Mouse (Mus musculus) brown adipose tissue, adult 24 weeks (tissue): ENCODE measurements around the gene Kctd13. TPM values are rescaled to one million over a fixed set of nuclear protein-coding genes. Genes with fewer than 3 reads are reported as not detected.
A peak's percentile ranks its signal among the peaks of the same experiment; 100 is the strongest.

Experiments used
- H3K27ac ChIP-seq: fragments of 200-500 bp; replicated peaks from 2 replicates; pipeline ENCODE4 v1.5.1; 2012; ENCODE audit warnings: low read depth, mild to moderate bottlenecking, low read length
- H3K4me1 ChIP-seq: fragments of 200-500 bp; 2 replicates; pipeline ENCODE4 v1.6.1; 2012; ENCODE audit warnings: low read length, mixed read lengths; ENCODE audit not compliant: control insufficient read depth, insufficient read depth, insufficient read length
- H3K4me3 ChIP-seq: fragments of 200-500 bp; 2 replicates; pipeline ENCODE4 v1.5.1; 2012; ENCODE audit warnings: low read depth, mild to moderate bottlenecking, low read length, moderate library complexity; ENCODE audit not compliant: insufficient read depth
- polyA plus RNA-seq: library from polyadenylated mRNA; stranded (reverse); fragments of >200 nt; gene quantifications from 2 replicates; pipeline ENCODE4 v1.2.4, GENCODE M21; 2012; ENCODE audit not compliant: missing spikeins, insufficient read depth, insufficient read length

The Kctd13 gene
- polyA plus RNA-seq, 1 experiment: 10.9 TPM

DNA sequence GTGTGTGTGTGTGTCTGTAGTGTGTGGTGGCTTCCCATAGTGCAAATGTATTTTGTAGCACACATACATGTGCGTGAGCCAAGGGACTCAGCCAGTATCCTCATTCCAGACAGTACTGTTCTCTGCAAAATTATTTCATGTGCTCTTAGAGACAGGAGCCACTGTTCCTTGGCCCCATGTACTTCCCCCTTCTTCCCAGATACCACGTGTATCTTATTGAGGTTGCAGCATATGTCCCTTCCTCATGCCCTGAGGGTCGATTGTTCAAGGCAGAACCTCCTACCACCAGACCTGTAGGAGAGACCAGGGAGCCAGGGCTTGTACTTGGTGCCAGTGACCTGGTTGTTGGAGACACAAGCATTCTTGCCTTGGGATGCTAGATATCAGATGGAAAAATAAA, 26.4 kb downstream of the Kctd13 start:
- H3K27ac ChIP-seq: no peak overlapping the region
- no peak overlapping the region for H3K4me3 ChIP-seq
- no peaks in the 10 kb centered on the region; the same call in 1 of the 2 replicates for H3K4me1 ChIP-seq

DNA sequence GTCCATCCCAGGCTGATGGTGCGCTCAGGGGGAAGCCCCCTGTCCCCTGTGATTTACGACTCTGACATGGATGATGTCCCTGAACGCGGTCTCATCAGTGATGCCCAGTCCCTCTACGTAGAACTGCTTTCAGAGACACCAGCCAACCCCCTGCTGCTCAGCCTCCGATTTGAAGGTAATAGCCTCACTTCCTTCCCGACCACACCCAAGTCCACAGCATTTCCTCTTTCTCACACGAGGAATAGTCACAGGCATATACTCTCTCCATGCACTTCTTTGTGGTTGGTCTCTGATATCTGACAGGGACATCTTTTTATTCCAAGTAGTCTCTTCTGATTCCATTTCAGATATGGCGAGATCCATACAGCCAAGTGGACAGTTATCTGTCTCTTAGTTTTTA, 31.1 kb downstream of the Kctd13 start:
- no peak overlapping the region for H3K27ac ChIP-seq
- H3K4me1 ChIP-seq: no peaks in the 10 kb centered on the region; the same call in 1 of the 2 replicates
- no peak overlapping the region for H3K4me3 ChIP-seq

DNA sequence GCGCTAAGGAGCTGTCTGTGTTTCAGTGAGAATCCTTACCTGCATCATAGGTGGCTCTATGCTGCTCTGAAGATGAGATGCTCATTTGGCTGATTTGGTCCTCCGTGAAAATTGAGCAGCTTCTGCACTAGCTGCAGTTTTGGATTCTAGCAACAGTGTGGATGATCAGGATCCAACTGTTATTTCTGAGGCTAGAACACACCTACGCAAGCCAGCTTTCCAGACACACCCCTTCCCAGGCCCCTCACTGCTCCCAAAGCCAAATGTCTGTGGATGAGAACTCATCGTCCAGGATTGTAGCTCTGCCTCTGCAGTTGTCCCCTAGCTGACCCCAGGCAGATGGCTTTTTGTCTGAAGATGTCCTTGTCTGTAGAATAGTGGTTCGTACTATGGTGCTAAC, 32.4 kb downstream of the Kctd13 start:
- Histone ChIP-seq H3K4me3 (no peak overlapping the region), H3K4me1 (no peaks in the 10 kb centered on the region; the same call in 1 of the 2 replicates), H3K27ac (no peak overlapping the region)

DNA sequence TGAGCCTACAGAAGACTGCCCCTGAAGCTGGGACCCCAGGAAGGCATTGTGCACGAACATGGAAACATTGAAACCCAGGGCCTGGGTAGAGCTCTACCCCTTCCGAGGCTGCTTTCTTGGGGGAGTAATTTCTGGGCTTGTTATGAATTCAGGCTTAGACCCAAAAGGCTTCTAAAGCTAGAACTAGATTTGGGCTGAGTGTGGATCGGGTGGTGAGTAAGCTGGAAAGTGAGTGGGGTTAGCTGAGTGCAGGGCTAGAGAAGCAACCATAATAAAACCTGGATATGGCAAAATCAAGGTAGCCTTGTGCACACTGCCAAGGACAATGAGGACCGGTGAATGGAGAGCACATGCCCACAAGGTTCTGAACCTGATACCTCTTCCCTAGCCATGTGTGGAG, 33.3 kb downstream of the Kctd13 start:
- Histone ChIP-seq H3K4me1 (no peaks in the 10 kb centered on the region; the same call in 1 of the 2 replicates), H3K27ac (no peak overlapping the region), H3K4me3 (no peak overlapping the region)

DNA sequence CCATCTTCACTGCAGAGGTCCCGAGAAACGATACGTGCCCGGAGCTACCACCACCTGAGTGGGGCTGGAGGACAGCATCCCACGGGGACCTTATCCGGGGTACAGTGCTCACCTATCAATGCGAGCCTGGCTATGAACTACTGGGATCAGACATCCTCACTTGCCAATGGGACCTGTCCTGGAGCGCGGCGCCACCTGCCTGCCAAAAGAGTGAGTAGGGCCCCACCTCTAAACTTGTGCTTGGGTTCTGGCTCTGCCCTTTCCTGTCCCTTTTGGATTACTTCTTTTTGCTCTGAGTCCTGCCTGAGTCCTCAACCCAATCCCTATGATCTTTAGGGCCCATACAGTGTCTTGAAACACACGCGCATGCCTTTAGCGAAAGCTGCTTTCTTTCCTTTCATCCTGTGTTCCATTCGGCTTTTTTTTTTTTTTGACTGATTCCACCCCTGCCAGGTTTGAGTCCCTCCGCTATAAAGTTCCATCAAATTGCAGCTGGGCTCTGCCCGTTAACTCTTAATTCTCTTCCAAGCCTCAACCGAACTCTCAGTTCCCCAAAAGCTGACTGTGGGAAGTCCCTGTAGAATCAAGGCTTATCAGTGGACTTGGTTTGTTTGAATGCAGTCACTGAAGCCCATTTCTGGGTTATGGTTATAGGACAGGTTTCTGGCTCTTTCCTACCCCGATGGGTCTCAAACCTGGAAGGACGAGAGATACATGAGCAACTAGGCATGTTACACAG, 35.0 kb downstream of the Kctd13 start:
- Histone ChIP-seq H3K4me3 (no peak overlapping the region), H3K27ac (no peak overlapping the region), H3K4me1 (no peaks in the 10 kb centered on the region; the same call in 1 of the 2 replicates)

DNA sequence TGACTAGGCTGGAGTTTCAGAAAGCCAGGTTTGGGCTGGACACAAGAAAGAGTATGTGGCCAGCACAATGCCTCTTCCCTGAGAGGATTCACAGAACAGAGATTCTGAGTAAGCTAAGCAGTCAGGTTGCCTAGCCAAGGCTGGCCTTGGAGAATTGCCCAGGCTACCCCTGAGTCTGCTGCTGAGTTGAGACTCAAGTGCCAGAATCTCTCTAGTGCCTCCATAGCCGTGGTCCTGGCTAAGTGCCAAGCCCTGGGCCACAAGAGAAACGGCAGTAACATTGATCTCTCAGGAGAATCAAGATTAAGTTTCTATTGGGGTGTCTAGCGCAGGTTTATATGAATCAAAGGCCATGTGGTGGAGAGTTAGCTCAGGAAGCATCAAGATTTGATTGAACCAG, 36.9 kb downstream of the Kctd13 start:
- Histone ChIP-seq H3K4me3 (no peak overlapping the region), H3K4me1 (no peaks in the 10 kb centered on the region), H3K27ac (no peak overlapping the region)

DNA sequence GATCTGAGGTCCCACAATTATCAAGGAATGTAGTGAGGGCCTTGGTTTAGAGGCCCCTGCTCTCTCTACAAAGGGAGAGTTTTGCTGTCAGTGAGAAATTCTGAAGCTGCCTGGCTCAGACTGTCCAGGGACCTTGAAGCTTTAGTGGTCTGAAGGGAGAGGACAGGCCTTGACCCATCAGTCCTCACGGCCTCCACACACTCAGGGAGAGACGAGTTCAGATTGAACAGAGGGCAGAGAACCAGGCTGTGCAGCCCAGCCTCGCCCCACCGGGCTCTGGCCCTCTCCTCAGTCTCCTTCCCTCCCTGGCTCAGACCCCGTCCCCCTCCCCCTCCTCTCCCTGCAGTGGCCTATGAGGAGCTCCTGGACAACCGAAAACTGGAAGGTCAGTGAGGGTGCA, 38.7 kb downstream of the Kctd13 start:
- Histone ChIP-seq H3K4me3 (no peak overlapping the region), H3K27ac (no peak overlapping the region), H3K4me1 (no peaks in the 10 kb centered on the region)

DNA sequence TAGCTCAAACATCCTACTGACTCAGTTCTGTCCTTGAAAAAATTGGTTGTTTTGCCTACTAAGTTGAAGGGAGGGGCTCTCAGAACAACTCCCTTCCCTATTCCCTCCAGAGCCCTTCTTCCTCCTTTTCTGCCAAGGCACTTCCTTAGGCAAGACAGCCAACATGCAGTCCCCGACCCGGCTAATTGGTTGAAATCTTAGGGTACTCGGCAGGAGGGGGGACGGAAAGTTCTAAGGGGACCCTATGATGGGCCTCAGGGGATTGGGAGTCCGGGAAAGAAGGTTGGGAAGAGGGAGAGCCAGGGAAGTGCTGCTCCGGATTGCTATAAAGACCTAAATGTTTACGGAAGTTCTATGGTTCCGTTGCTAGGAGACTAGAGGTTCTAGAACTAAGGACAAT, 46.8 kb downstream of the Kctd13 start:
- Histone ChIP-seq H3K27ac (peak overlapping the region; percentile 64), H3K4me1 (peaks cover 19% of the 10 kb centered on the region), H3K4me3 (peak overlapping the region; percentile 98)

DNA sequence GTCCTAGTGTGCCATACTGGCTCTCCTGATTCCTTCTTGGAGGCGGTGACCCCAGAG, 47.0 kb downstream of the Kctd13 start, which contains the start of gene Cdipt:
Cdipt (plus strand) TSS at position 22 of the 57 bp plus-strand sequence.
- Histone ChIP-seq H3K27ac (peak within 1 kb of the TSS; percentile 100), H3K4me1 (peaks cover 19% of the 10 kb centered on the region), H3K4me3 (peak within 1 kb of the TSS; percentile 98)

DNA sequence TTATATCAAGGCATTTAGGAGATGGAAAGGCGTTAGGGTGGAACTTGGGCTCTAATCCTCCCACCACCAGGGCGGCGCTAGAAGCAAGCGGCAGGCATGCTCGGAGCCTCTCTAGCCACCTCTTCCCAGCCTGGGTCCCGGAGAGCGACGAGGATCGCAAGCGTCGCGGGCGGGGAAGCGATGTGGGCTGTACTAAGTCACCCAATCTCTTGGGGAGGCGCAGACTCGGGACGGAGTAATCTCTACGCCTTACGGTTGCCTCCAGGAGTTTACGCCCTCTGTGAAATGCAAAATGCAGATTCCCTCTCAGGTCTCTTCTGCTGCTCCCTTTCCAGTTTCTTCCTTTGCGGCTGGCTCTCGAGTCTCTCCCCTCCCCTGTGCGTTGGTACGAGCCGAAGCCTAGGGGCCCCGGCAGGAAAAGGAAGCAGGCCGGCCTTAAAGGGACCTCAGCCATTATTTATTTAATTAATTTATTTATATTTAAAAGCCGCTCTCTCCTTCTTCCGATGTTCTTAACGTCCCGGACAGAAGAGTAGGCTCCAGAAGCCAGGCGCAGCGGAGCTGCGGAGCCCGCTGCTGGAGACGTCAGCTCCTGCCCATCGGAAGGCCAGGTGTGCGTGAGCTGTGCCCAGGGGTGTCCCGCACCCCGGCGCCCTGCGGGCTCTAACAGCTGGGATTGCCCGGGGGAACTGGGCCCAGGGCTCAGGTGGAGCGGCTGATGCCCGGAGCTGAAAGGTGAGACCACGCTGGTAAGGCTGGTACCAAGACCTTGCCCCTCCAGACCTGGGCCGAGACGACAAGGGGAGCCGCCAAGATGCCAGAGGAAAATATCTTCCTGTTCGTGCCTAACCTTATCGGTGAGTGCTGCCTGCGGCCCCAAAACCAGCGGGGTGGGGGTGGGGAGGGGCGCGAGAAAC, 47.5 kb downstream of the Kctd13 start, which contains the start of gene Cdiptos:
Cdiptos (minus strand) TSS at position 149 of the 917 bp plus-strand sequence.
- Histone ChIP-seq H3K4me1 (peaks cover 19% of the 10 kb centered on the region), H3K4me3 (peak within 1 kb of the TSS; percentile 98), H3K27ac (peak within 1 kb of the TSS; percentile 100)

DNA sequence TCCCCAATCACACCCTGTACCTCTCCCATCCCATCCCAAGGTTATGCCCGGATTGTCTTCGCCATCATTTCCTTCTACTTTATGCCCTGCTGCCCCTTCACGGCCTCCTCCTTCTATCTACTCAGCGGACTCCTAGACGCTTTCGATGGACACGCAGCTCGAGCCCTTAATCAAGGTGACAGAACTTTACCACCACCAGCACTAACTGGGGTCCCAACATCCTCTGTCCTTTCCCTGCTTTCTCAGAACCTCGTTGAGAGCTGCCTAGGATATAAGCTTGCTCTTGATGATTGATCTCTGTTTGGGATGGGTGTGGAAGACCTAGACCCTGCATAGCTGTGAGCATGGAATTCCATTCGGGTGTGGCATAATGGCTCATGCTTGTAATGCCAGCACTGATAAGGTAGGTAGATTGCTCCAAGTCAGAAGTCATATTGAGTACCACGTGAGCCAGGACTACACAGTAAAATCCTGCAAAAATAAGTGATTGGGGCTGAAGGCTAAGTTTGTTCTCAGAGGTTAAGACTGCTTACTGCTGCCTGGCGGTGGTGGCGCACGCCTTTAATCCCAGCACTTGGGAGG, 48.3 kb downstream of the Kctd13 start:
- Histone ChIP-seq H3K4me1 (peaks cover 19% of the 10 kb centered on the region), H3K4me3 (peak overlapping the region; percentile 98), H3K27ac (peak overlapping the region; percentile 74)

DNA sequence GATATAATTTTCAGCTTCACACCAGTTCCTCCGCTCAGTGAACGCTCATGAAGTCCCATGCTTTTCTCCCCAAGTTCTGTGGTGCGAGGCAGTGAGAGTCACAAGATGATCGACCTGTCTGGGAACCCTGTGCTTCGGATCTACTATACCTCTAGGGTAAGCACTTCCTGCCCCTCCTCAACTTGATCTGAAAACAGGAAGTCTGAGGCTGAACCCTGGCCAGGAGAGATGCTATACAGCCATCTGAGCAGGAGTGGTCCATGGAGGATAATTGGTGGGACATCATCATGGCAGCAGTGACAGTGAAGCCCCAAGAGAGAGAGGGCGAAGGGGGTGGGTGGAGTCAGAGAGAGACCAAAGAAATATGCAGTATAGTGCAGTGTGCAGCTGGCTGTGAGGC, 50.2 kb downstream of the Kctd13 start:
- H3K4me1 ChIP-seq: peaks cover 19% of the 10 kb centered on the region
- H3K4me3 ChIP-seq: no peak overlapping the region
- H3K27ac ChIP-seq: no peak overlapping the region

DNA sequence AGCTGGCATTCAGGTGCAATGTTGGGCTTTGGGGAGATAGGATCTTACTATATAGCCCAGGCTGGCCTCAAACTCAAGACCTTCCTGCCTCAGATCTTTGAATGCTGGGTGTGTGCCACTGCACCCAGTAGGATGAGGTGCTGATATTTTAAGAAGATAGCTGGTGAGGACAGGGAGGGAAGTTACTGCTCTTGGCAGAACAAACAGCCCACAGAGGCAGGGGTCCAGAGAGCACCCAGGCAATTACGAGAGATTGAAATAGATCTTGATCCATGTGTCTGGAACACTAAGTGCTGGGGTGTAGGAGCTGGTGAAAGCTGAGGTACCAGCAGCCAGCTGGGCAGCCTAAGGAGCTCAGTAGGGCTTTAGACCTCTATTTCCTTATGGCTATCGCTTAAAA, 52.9 kb downstream of the Kctd13 start:
- Histone ChIP-seq H3K4me3 (no peak overlapping the region), H3K27ac (no peak overlapping the region), H3K4me1 (peaks cover 6% of the 10 kb centered on the region; the same call in 1 of the 2 replicates)

DNA sequence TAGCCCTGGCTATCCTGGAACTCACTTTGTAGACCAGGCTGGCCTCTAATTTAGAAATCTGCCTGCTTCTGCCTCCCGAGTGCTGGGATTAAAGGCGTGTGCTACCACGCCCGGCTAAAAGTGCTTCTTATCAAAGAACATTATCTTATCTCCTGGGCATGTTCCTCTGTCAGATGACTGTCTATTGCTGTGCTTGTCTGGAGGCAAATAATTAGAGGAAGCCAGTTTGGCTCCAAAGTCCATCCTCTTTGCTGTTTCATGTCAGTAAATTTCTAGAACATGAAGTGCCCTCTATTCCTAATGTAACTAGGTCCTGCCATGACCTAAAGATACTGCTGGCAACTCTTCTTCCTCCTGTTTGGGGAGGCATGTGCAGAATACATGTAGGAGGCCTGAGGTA, 53.4 kb downstream of the Kctd13 start:
- Histone ChIP-seq H3K4me1 (peaks cover 3% of the 10 kb centered on the region; the same call in 1 of the 2 replicates), H3K27ac (no peak overlapping the region), H3K4me3 (no peak overlapping the region)

DNA sequence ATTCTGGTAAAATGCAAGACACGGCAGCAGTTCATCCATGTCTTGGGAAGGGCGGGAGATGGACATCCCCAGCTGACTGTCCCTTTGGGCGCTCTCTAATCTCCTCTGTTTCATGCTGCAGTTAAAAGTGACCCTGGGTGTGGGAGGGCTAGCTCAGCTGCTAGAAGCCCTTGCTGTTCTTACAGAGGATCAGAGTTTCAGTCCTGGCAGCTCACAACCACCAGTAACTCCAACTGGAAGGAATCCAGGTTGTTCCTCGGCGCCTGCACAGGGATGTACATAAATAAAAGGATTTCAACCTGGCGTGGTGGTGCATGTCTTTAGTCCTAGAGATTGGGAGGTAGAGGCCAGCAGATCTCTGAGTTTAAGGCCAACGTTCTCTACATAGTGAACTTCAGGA, 54.4 kb downstream of the Kctd13 start:
- no peaks in the 10 kb centered on the region for H3K4me1 ChIP-seq
- no peak overlapping the region for H3K27ac ChIP-seq
- no peak overlapping the region for H3K4me3 ChIP-seq
